ENCODE assay signal across 22 mouse cellular contexts in the genomic region with DNA sequence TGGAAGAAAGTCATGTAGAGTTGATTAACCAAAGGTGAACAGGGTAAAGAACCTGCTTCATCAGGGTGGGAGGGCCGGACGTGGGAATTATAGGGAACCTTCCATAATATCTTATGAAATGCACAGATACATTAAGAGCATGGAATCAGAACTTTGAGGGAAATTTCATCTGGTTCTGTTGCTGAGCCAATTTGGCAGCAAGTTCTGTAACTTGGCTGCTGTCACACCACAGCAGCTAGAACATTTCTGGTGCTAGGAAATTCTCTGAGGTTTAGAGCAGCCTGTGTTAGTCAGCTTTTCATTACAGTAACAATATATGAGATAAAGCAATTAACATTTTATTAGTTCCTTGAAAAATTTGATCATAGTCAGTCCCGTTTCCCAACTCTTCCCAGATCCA. TPM values are rescaled to one million over a fixed set of nuclear protein-coding genes. Genes with fewer than 3 reads are reported as not detected.
DNase-seq lines count a peak whose midpoint lies in the region; ATAC-seq and TF ChIP-seq lines count a peak whose summit lies in the region.
"Had no signal": no experiment of that assay in that cellular context is flagged by ENCODE, and none has a peak within 500 bp of the region (broad histone marks: within the 10 kb centered on the region; RNA-seq: fewer than 3 reads in every experiment).

No protein-coding gene starts in this region.

- no peak for TF ChIP-seq EP300 in liver, postnatal 0 days (IDR thresholded peaks at IDR 0.05; ENCODE audit: low read depth)

- no peak overlapping the region for H3K4me2 ChIP-seq in liver, postnatal 0 days (ENCODE audit: low read depth, low read length)
- H3K4me2 ChIP-seq: hindbrain, embryonic 15.5 days; limb, embryonic 15.5 days had no signal

- H3K4me3 ChIP-seq in liver, postnatal 0 days (ENCODE audit: low read depth, low read length) = no peak overlapping the region
- H3K4me3 ChIP-seq: erythroblast, embryonic 14.5 days; hindbrain, embryonic 15.5 days; limb, embryonic 15.5 days had no signal

- H3K27ac ChIP-seq in liver, postnatal 0 days (ENCODE audit: low read depth) = no peak overlapping the region
- H3K27ac ChIP-seq: hindbrain, embryonic 15.5 days; limb, embryonic 15.5 days had no signal

- H3K36me3 ChIP-seq in liver, postnatal 0 days (replicated peaks; ENCODE audit: insufficient read depth, low read length) = no peaks in the 10 kb centered on the region
- H3K36me3 ChIP-seq: hindbrain, embryonic 15.5 days; limb, embryonic 15.5 days had no signal

- H3K27me3 ChIP-seq in liver, postnatal 0 days (ENCODE audit: insufficient read depth, low read length) = no peaks in the 10 kb centered on the region
- H3K27me3 ChIP-seq: hindbrain, embryonic 15.5 days; limb, embryonic 15.5 days; Patski had no signal

- H3K9ac ChIP-seq in liver, postnatal 0 days (replicated peaks) = no peak overlapping the region
- H3K9ac ChIP-seq: hindbrain, embryonic 15.5 days; limb, embryonic 15.5 days had no signal

- intact Hi-C loops in left cerebral cortex, postnatal 14 days (cut with DNase I) = no loop called here

- no peak for TF ChIP-seq CTCF in liver, postnatal 0 days (IDR thresholded peaks at IDR 0.05; ENCODE audit: low read depth)

- no peak for DNase-seq in frontal cortex, postnatal 10 days (ENCODE audit: low spot score in 2 of 2)
- peak; percentile 32 to 60 for DNase-seq in layer of hippocampus, adult 18-20 months (ENCODE audit: low spot score in 2 of 2)
- DNase-seq in layer of hippocampus, postnatal 25 days (ENCODE audit: extremely low spot score in 1 of 2, low spot score in 1 of 2) = no peak
- DNase-seq in adipocyte (ENCODE audit: low spot score) = peak; percentile 21
- peak; percentile 13 to 49 for DNase-seq in left cerebral cortex, postnatal 14 days (ENCODE audit: low spot score in 2 of 2)
- DNase-seq in embryo, embryonic 11 days = no peak
- DNase-seq in liver, postnatal 0 days = no peak
- DNase-seq: cerebellum, adult 18-20 months; heart, adult 18-20 months; kidney, postnatal 25 days; lung, adult 2 months; midbrain, embryonic 14.5 days; thymus, adult 18-20 months had no signal

- WGBS in liver, postnatal 0 days (ENCODE audit: insufficient replicate concordance) = 61% methylated on average over 3 of the region's 3 CpGs

- H3K9me3 ChIP-seq in liver, postnatal 0 days (ENCODE audit: low read length) = no peaks in the 10 kb centered on the region
- H3K9me3 ChIP-seq: hindbrain, embryonic 15.5 days; limb, embryonic 15.5 days had no signal

- no peaks in the 10 kb centered on the region for H3K4me1 ChIP-seq in liver, postnatal 0 days (ENCODE audit: insufficient read depth)
- H3K4me1 ChIP-seq: hindbrain, embryonic 15.5 days; limb, embryonic 15.5 days had no signal

- peak; percentile 94 for ATAC-seq in frontal cortex, adult (ENCODE audit: low TSS enrichment)
- ATAC-seq in liver, postnatal 0 days = no peak
- ATAC-seq: intestine, postnatal 0 days; Patski had no signal

RNA-seq across cellular contexts. Expression of a gene that starts 6.6 kb away (rescaled TPM):
- total RNA-seq in layer of hippocampus, adult 18-20 months (2021) = under 1 TPM; 0.45 to 0.56 TPM
- total RNA-seq in layer of hippocampus, postnatal 25 days (2021) = under 1 TPM; 0.42 to 0.52 TPM
- under 1 TPM; 0.46 to 0.53 TPM for total RNA-seq in left cerebral cortex, postnatal 14 days (2021)
- not detected in 2 replicates for polyA plus RNA-seq in liver, postnatal 0 days (2015; fragmentation: Nextera tagmentation; extraction: Ambion mirVana)
- total RNA-seq: heart, adult 18-20 months; megakaryocyte progenitor cell, adult 5-6 weeks had no signal
- polyA plus RNA-seq: erythroblast, embryonic 14.5 days; intestine, postnatal 0 days; limb, embryonic 15.5 days had no signal

RNA-seq across cellular contexts. Expression of a gene that starts 36.4 kb away (rescaled TPM):
- not detected for total RNA-seq in layer of hippocampus, adult 18-20 months (2021)
- total RNA-seq in layer of hippocampus, postnatal 25 days (2021) = not detected
- not detected for total RNA-seq in left cerebral cortex, postnatal 14 days (2021)
- not detected in 2 replicates for polyA plus RNA-seq in liver, postnatal 0 days (2015; fragmentation: Nextera tagmentation; extraction: Ambion mirVana)
- total RNA-seq: megakaryocyte progenitor cell, adult 5-6 weeks had no signal
- polyA plus RNA-seq: erythroblast, embryonic 14.5 days; frontal cortex, adult 2 months; heart, embryonic 16.5 days; hindbrain, embryonic 15.5 days; limb, embryonic 15.5 days; midbrain, embryonic 14.5 days had no signal

Comparison
In these comparisons a context has a peak if more than half of its experiments do, and no peak if none do; other contexts are left out.
1. DNase-seq: peak in layer of hippocampus, adult 18-20 months (2 of 2), adipocyte (single experiment) and left cerebral cortex, postnatal 14 days (2 of 2); none in frontal cortex, postnatal 10 days (0 of 2), layer of hippocampus, postnatal 25 days (0 of 2), embryo, embryonic 11 days (single experiment) and liver, postnatal 0 days (single experiment).